Mouse (Mus musculus): ENCODE measurements around the gene Taf15.

The Taf15 gene

GRCm38 (mm10) chr11:83472324-83473234, at the start of gene Taf15:
Taf15 (plus strand) TSS chr11:83473086.
- DNase-seq (ENCODE audit: low read depth, low spot score) = peak; percentile 100

- no peak for DNase-seq (ENCODE audit: low read depth, low spot score)
These were observed 48.2 kb upstream of the Taf15 start for GRCm38 (mm10) chr11:83424681-83425080.

- DNase-seq (ENCODE audit: low read depth, low spot score) = no peak
These were observed 45.9 kb upstream of the Taf15 start for GRCm38 (mm10) chr11:83426964-83427363.

GRCm38 (mm10) chr11:83429355-83429754, 43.5 kb upstream of the Taf15 start, which contains the start of gene Gas2l2:
Gas2l2 (minus strand) TSS chr11:83429455.
- no peak for DNase-seq (ENCODE audit: low read depth, low spot score)

GRCm38 (mm10) chr11:83432533-83432932, 40.4 kb upstream of the Taf15 start:
- DNase-seq (ENCODE audit: low read depth, low spot score) = no peak

- DNase-seq (ENCODE audit: low read depth, low spot score) = no peak
These were observed 35.5 kb upstream of the Taf15 start, which contains the start of gene 1700020L24Rik for GRCm38 (mm10) chr11:83437377-83437776. 1700020L24Rik (plus strand) TSS chr11:83437677.

- no peak for DNase-seq (ENCODE audit: low read depth, low spot score)
These were observed 33.3 kb upstream of the Taf15 start for GRCm38 (mm10) chr11:83439426-83440060.

GRCm38 (mm10) chr11:83440081-83441064, 32.5 kb upstream of the Taf15 start:
- DNase-seq (ENCODE audit: low read depth, low spot score) = peak; percentile 89

- DNase-seq (ENCODE audit: low read depth, low spot score) = no peak
These were observed 31.7 kb upstream of the Taf15 start for GRCm38 (mm10) chr11:83441235-83441634.

- DNase-seq (ENCODE audit: low read depth, low spot score) = peak; percentile 79
These were observed 30.2 kb upstream of the Taf15 start for GRCm38 (mm10) chr11:83442596-83443267.

- no peak for DNase-seq (ENCODE audit: low read depth, low spot score)
These were observed 29.1 kb upstream of the Taf15 start for GRCm38 (mm10) chr11:83443824-83444223.

GRCm38 (mm10) chr11:83445001-83445400, 27.9 kb upstream of the Taf15 start:
- peak; percentile 82 for DNase-seq (ENCODE audit: low read depth, low spot score)

- no peak for DNase-seq (ENCODE audit: low read depth, low spot score)
These were observed 25.3 kb upstream of the Taf15 start for GRCm38 (mm10) chr11:83447612-83448011.

- DNase-seq (ENCODE audit: low read depth, low spot score) = no peak
These were observed 24.6 kb upstream of the Taf15 start for GRCm38 (mm10) chr11:83448021-83448926.

- DNase-seq (ENCODE audit: low read depth, low spot score) = no peak
These were observed 24.0 kb upstream of the Taf15 start for GRCm38 (mm10) chr11:83448927-83449236.

GRCm38 (mm10) chr11:83449298-83449697, 23.6 kb upstream of the Taf15 start:
- no peak for DNase-seq (ENCODE audit: low read depth, low spot score)

- DNase-seq (ENCODE audit: low read depth, low spot score) = no peak
These were observed 22.3 kb upstream of the Taf15 start for GRCm38 (mm10) chr11:83450550-83450949.

- no peak for DNase-seq (ENCODE audit: low read depth, low spot score)
These were observed 21.6 kb upstream of the Taf15 start for GRCm38 (mm10) chr11:83451281-83451680.

GRCm38 (mm10) chr11:83454548-83454947, 18.3 kb upstream of the Taf15 start:
- DNase-seq (ENCODE audit: low read depth, low spot score) = no peak

- DNase-seq (ENCODE audit: low read depth, low spot score) = no peak
These were observed 17.3 kb upstream of the Taf15 start for GRCm38 (mm10) chr11:83455608-83456007.

Data from WW6 (cell line).